Mouse (Mus musculus): ENCODE results near the gene Ret. TPM values are rescaled to one million over a fixed set of nuclear protein-coding genes. Genes with fewer than 3 reads are reported as not detected.

Gene Ret
- polyA plus RNA-seq, 1 experiment from 2014 or later: 1.8 TPM

- Histone ChIP-seq H3K9ac (no peak overlapping the region), H3K4me3 (replicated peaks) (no peak overlapping the region), H3K9me3 (replicated peaks) (no peaks in the 10 kb centered on the region), H3K4me2 (replicated peaks) (no peak overlapping the region), H3K36me3 (no peaks in the 10 kb centered on the region), H3K27ac (replicated peaks) (no peak overlapping the region), H3K27me3 (no peaks in the 10 kb centered on the region), H3K4me1 (no peaks in the 10 kb centered on the region)
- WGBS: 75% methylated on average over 5 of the region's 5 CpGs
- ATAC-seq (ENCODE audit: insufficient number of reproducible peaks, low FRiP score, low TSS enrichment, low read depth): no peak
Measured at GRCm38 (mm10) chr6:118173975-118174328, 23.6 kb downstream of the Ret start.

- Histone ChIP-seq H3K4me3 (replicated peaks) (no peak overlapping the region), H3K27me3 (no peaks in the 10 kb centered on the region), H3K9ac (no peak overlapping the region), H3K4me2 (replicated peaks) (no peak overlapping the region), H3K36me3 (no peaks in the 10 kb centered on the region), H3K9me3 (replicated peaks) (no peaks in the 10 kb centered on the region), H3K27ac (replicated peaks) (no peak overlapping the region), H3K4me1 (no peaks in the 10 kb centered on the region)
- ATAC-seq (ENCODE audit: insufficient number of reproducible peaks, low FRiP score, low TSS enrichment, low read depth): no peak
- WGBS: 89% methylated on average over 18 of the region's 18 CpGs
Measured at GRCm38 (mm10) chr6:118173251-118173974, 24.1 kb downstream of the Ret start.

- ATAC-seq (ENCODE audit: insufficient number of reproducible peaks, low FRiP score, low TSS enrichment, low read depth): no peak
- no peaks in the 10 kb centered on the region for H3K27me3 ChIP-seq
- H3K4me1 ChIP-seq: no peaks in the 10 kb centered on the region
- no peak overlapping the region for H3K9ac ChIP-seq
- H3K36me3 ChIP-seq: no peaks in the 10 kb centered on the region
- H3K4me2 ChIP-seq (replicated peaks): no peak overlapping the region
- no peaks in the 10 kb centered on the region for H3K9me3 ChIP-seq (replicated peaks)
- no peak overlapping the region for H3K27ac ChIP-seq (replicated peaks)
- 81% methylated on average over 7 of the region's 7 CpGs for WGBS
- H3K4me3 ChIP-seq (replicated peaks): no peak overlapping the region
Measured at GRCm38 (mm10) chr6:118171386-118171785, 26.1 kb downstream of the Ret start.

GRCm38 (mm10) chr6:118168106-118168505 lies 29.4 kb downstream of the Ret start:
- Histone ChIP-seq H3K4me2 (replicated peaks) (no peak overlapping the region), H3K9ac (no peak overlapping the region), H3K27ac (replicated peaks) (no peak overlapping the region), H3K4me3 (replicated peaks) (no peak overlapping the region), H3K9me3 (replicated peaks) (no peaks in the 10 kb centered on the region), H3K4me1 (no peaks in the 10 kb centered on the region), H3K27me3 (no peaks in the 10 kb centered on the region), H3K36me3 (no peaks in the 10 kb centered on the region)
- WGBS: 79% methylated on average over 14 of the region's 14 CpGs
- ATAC-seq (ENCODE audit: insufficient number of reproducible peaks, low FRiP score, low TSS enrichment, low read depth): no peak

GRCm38 (mm10) chr6:118167013-118167412 lies 30.5 kb downstream of the Ret start:
- no peak for ATAC-seq (ENCODE audit: insufficient number of reproducible peaks, low FRiP score, low TSS enrichment, low read depth)
- Histone ChIP-seq H3K4me3 (replicated peaks) (no peak overlapping the region), H3K27ac (replicated peaks) (no peak overlapping the region), H3K9ac (no peak overlapping the region), H3K4me2 (replicated peaks) (no peak overlapping the region), H3K36me3 (no peaks in the 10 kb centered on the region), H3K27me3 (no peaks in the 10 kb centered on the region), H3K9me3 (replicated peaks) (no peaks in the 10 kb centered on the region), H3K4me1 (no peaks in the 10 kb centered on the region)
- 90% methylated on average over 9 of the region's 9 CpGs for WGBS

- H3K27me3 ChIP-seq: no peaks in the 10 kb centered on the region
- 93% methylated on average over 1 of the region's 1 CpGs for WGBS
- H3K9me3 ChIP-seq (replicated peaks): no peaks in the 10 kb centered on the region
- H3K36me3 ChIP-seq: no peaks in the 10 kb centered on the region
- H3K4me3 ChIP-seq (replicated peaks): no peak overlapping the region
- H3K9ac ChIP-seq: no peak overlapping the region
- H3K4me2 ChIP-seq (replicated peaks): no peak overlapping the region
- H3K4me1 ChIP-seq: no peaks in the 10 kb centered on the region
- no peak overlapping the region for H3K27ac ChIP-seq (replicated peaks)
- no peak for ATAC-seq (ENCODE audit: insufficient number of reproducible peaks, low FRiP score, low TSS enrichment, low read depth)
Measured at GRCm38 (mm10) chr6:118165516-118165915, 32.0 kb downstream of the Ret start.

GRCm38 (mm10) chr6:118164691-118165090 lies 32.8 kb downstream of the Ret start:
- Histone ChIP-seq H3K27ac (replicated peaks) (no peak overlapping the region), H3K36me3 (no peaks in the 10 kb centered on the region), H3K4me2 (replicated peaks) (no peak overlapping the region), H3K4me3 (replicated peaks) (no peak overlapping the region), H3K9me3 (replicated peaks) (no peaks in the 10 kb centered on the region), H3K27me3 (no peaks in the 10 kb centered on the region), H3K4me1 (no peaks in the 10 kb centered on the region), H3K9ac (no peak overlapping the region)
- WGBS: 70% methylated on average over 8 of the region's 8 CpGs
- ATAC-seq (ENCODE audit: insufficient number of reproducible peaks, low FRiP score, low TSS enrichment, low read depth): no peak

- Histone ChIP-seq H3K4me1 (no peaks in the 10 kb centered on the region), H3K27ac (replicated peaks) (no peak overlapping the region), H3K4me3 (replicated peaks) (no peak overlapping the region), H3K9me3 (replicated peaks) (no peaks in the 10 kb centered on the region), H3K27me3 (no peaks in the 10 kb centered on the region), H3K4me2 (replicated peaks) (no peak overlapping the region), H3K36me3 (no peaks in the 10 kb centered on the region), H3K9ac (no peak overlapping the region)
- 89% methylated on average over 2 of the region's 2 CpGs for WGBS
- no peak for ATAC-seq (ENCODE audit: insufficient number of reproducible peaks, low FRiP score, low TSS enrichment, low read depth)
Measured at GRCm38 (mm10) chr6:118163086-118163485, 34.4 kb downstream of the Ret start.

GRCm38 (mm10) chr6:118162457-118163082 lies 34.9 kb downstream of the Ret start:
- Histone ChIP-seq H3K27me3 (no peaks in the 10 kb centered on the region), H3K4me1 (no peaks in the 10 kb centered on the region), H3K36me3 (no peaks in the 10 kb centered on the region), H3K9ac (no peak overlapping the region), H3K4me2 (replicated peaks) (no peak overlapping the region), H3K9me3 (replicated peaks) (no peaks in the 10 kb centered on the region), H3K4me3 (replicated peaks) (no peak overlapping the region), H3K27ac (replicated peaks) (no peak overlapping the region)
- WGBS: 85% methylated on average over 12 of the region's 12 CpGs
- ATAC-seq (ENCODE audit: insufficient number of reproducible peaks, low FRiP score, low TSS enrichment, low read depth): no peak

GRCm38 (mm10) chr6:118153091-118153490 lies 44.4 kb downstream of the Ret start:
- no peak overlapping the region for H3K4me2 ChIP-seq (replicated peaks)
- no peak overlapping the region for H3K27ac ChIP-seq (replicated peaks)
- H3K9ac ChIP-seq: no peak overlapping the region
- no peaks in the 10 kb centered on the region for H3K9me3 ChIP-seq (replicated peaks)
- H3K4me3 ChIP-seq (replicated peaks): no peak overlapping the region
- H3K36me3 ChIP-seq: no peaks in the 10 kb centered on the region
- no peak for ATAC-seq (ENCODE audit: insufficient number of reproducible peaks, low FRiP score, low TSS enrichment, low read depth)
- no peaks in the 10 kb centered on the region for H3K4me1 ChIP-seq
- H3K27me3 ChIP-seq: no peaks in the 10 kb centered on the region
- 84% methylated on average over 5 of the region's 5 CpGs for WGBS

GRCm38 (mm10) chr6:118150988-118151387 lies 46.5 kb downstream of the Ret start:
- H3K9me3 ChIP-seq (replicated peaks): no peaks in the 10 kb centered on the region
- H3K4me1 ChIP-seq: no peaks in the 10 kb centered on the region
- H3K27me3 ChIP-seq: no peaks in the 10 kb centered on the region
- H3K9ac ChIP-seq: no peak overlapping the region
- H3K27ac ChIP-seq (replicated peaks): no peak overlapping the region
- H3K36me3 ChIP-seq: no peaks in the 10 kb centered on the region
- no peak overlapping the region for H3K4me3 ChIP-seq (replicated peaks)
- no peak for ATAC-seq (ENCODE audit: insufficient number of reproducible peaks, low FRiP score, low TSS enrichment, low read depth)
- 78% methylated on average over 8 of the region's 8 CpGs for WGBS
- no peak overlapping the region for H3K4me2 ChIP-seq (replicated peaks)

- WGBS: 85% methylated on average over 2 of the region's 2 CpGs
- ATAC-seq (ENCODE audit: insufficient number of reproducible peaks, low FRiP score, low TSS enrichment, low read depth): no peak
Measured at GRCm38 (mm10) chr6:118150538-118150937, 47.0 kb downstream of the Ret start.

More at GRCm38 (mm10) chr6:118150538-118150937, 47.0 kb downstream of the Ret start:
- Histone ChIP-seq H3K27me3 (no peaks in the 10 kb centered on the region), H3K4me1 (no peaks in the 10 kb centered on the region), H3K4me2 (replicated peaks) (no peak overlapping the region), H3K36me3 (no peaks in the 10 kb centered on the region), H3K9me3 (replicated peaks) (no peaks in the 10 kb centered on the region), H3K4me3 (replicated peaks) (no peak overlapping the region), H3K9ac (no peak overlapping the region), H3K27ac (replicated peaks) (no peak overlapping the region)
